ENCODE assay signal across 10 mouse cellular contexts in genomic region chr13:99606606-99606990, GRCm38 (mm10).
DNase-seq lines count a peak whose midpoint lies in the region; ATAC-seq and TF ChIP-seq lines count a peak whose summit lies in the region.
"Had no signal": no experiment of that assay in that cellular context is flagged by ENCODE, and none has a peak within 500 bp of the region (broad histone marks: within the 10 kb centered on the region; RNA-seq: fewer than 3 reads in every experiment).

No protein-coding gene starts in this region.

- H3K4me2 ChIP-seq in kidney, postnatal 0 days (ENCODE audit: low read length), result no peak overlapping the region
- no peak overlapping the region for H3K4me2 ChIP-seq in kidney, embryonic 14.5 days (replicated peaks; ENCODE audit: low read depth, low read length)
- no peak overlapping the region for H3K4me2 ChIP-seq in lung, postnatal 0 days (replicated peaks; ENCODE audit: low read depth, low read length)

- H3K27ac ChIP-seq in kidney, postnatal 0 days, result no peak overlapping the region
- no peak overlapping the region for H3K27ac ChIP-seq in kidney, embryonic 14.5 days (ENCODE audit: low read depth, low read length)
- no peak overlapping the region for H3K27ac ChIP-seq in lung, postnatal 0 days (ENCODE audit: low read length)

- H3K9me3 ChIP-seq in kidney, postnatal 0 days (replicated peaks; ENCODE audit: low read length), result no peaks in the 10 kb centered on the region
- H3K9me3 ChIP-seq in kidney, embryonic 14.5 days (ENCODE audit: control insufficient read depth, low read length), result peaks cover 5% of the 10 kb centered on the region; the same call in 1 of the 2 replicates
- H3K9me3 ChIP-seq in lung, postnatal 0 days (ENCODE audit: low read length), result no peaks in the 10 kb centered on the region; the same call in 1 of the 2 replicates

- POLR2A ChIA-PET in Patski (lab: Charles Lee), result no interaction called here

- peak; percentile 43; the same call in 1 of the 2 replicates for TF ChIP-seq CTCF in kidney, postnatal 0 days (IDR thresholded peaks at IDR 0.05; ENCODE audit: low read depth)
- peak; percentile 25 for TF ChIP-seq CTCF in Patski (IDR thresholded peaks at IDR 0.05)
- peak; percentile 65 for TF ChIP-seq CTCF in lung, postnatal 0 days (IDR thresholded peaks at IDR 0.05)

- 74% methylated on average over 1 of the region's 1 CpGs for WGBS in kidney, postnatal 0 days
- WGBS in kidney, embryonic 14.5 days, result 52% methylated on average over 1 of the region's 1 CpGs
- 63% methylated on average over 1 of the region's 1 CpGs for WGBS in lung, postnatal 0 days

- DNase-seq in embryo, embryonic 10.5 days (ENCODE audit: low spot score), result peak; percentile 55
- DNase-seq in embryo, embryonic 11 days, result no peak
- DNase-seq in kidney, postnatal 0 days (ENCODE audit: low spot score), result no peak
- DNase-seq in Patski (ENCODE audit: low read depth, low spot score), result no peak
- DNase-seq in lung, postnatal 0 days (ENCODE audit: low spot score), result no peak
- DNase-seq in frontal cortex, postnatal 25 days (ENCODE audit: low spot score in 2 of 2), result no peak
- DNase-seq: right cerebral cortex, postnatal 14 days had no signal

- CTCF ChIA-PET in Patski (lab: Charles Lee), result interaction anchor here (0.9 kb wide), 1 partner anchor 13 kb away, joined by 3 read pairs; no protein-coding TSS in a partner anchor

- no peaks in the 10 kb centered on the region for H3K27me3 ChIP-seq in kidney, postnatal 0 days (ENCODE audit: insufficient read depth, low read length)
- H3K27me3 ChIP-seq in kidney, embryonic 14.5 days (ENCODE audit: control insufficient read depth, insufficient read depth, low read length), result no peaks in the 10 kb centered on the region
- H3K27me3 ChIP-seq in Patski, result no peaks in the 10 kb centered on the region
- H3K27me3 ChIP-seq in lung, postnatal 0 days (replicated peaks; ENCODE audit: insufficient read depth, low read length), result no peaks in the 10 kb centered on the region

- no peaks in the 10 kb centered on the region for H3K4me1 ChIP-seq in kidney, postnatal 0 days (replicated peaks; ENCODE audit: insufficient read depth, low read length)
- H3K4me1 ChIP-seq in kidney, embryonic 14.5 days (ENCODE audit: control insufficient read depth, insufficient read depth, low read length), result no peaks in the 10 kb centered on the region
- no peaks in the 10 kb centered on the region for H3K4me1 ChIP-seq in lung, postnatal 0 days (ENCODE audit: insufficient read depth, low read depth, low read length)

- H3K36me3 ChIP-seq in kidney, postnatal 0 days (ENCODE audit: insufficient read depth, low read length), result no peaks in the 10 kb centered on the region
- no peaks in the 10 kb centered on the region for H3K36me3 ChIP-seq in kidney, embryonic 14.5 days (ENCODE audit: control insufficient read depth, insufficient read depth, low read length)
- H3K36me3 ChIP-seq in lung, postnatal 0 days (ENCODE audit: insufficient read depth, low read length), result no peaks in the 10 kb centered on the region

- no peak overlapping the region for H3K4me3 ChIP-seq in kidney, postnatal 0 days (replicated peaks; ENCODE audit: low read depth, low read length)
- no peak overlapping the region for H3K4me3 ChIP-seq in kidney, embryonic 14.5 days (ENCODE audit: low read length)
- no peak overlapping the region for H3K4me3 ChIP-seq in lung, postnatal 0 days (ENCODE audit: low read depth, low read length)
- H3K4me3 ChIP-seq: erythroblast, embryonic 14.5 days had no signal

- in situ Hi-C loops in Patski (cut with MboI; ENCODE audit: low pct_unique_long_range_greater_than_20kb), result no loop called here

- H3K9ac ChIP-seq in kidney, postnatal 0 days (ENCODE audit: low read depth, low read length), result no peak overlapping the region
- H3K9ac ChIP-seq in kidney, embryonic 14.5 days (ENCODE audit: low read depth, low read length), result no peak overlapping the region
- no peak overlapping the region for H3K9ac ChIP-seq in lung, postnatal 0 days (replicated peaks; ENCODE audit: low read depth)

- no peak for ATAC-seq in kidney, postnatal 0 days (replicated peaks; ENCODE audit: low FRiP score, low read depth)
- ATAC-seq in kidney, embryonic 14.5 days (ENCODE audit: low FRiP score, low TSS enrichment), result no peak
- ATAC-seq in Patski, result no peak
- ATAC-seq in lung, postnatal 0 days, result no peak
- no peak for ATAC-seq in CD4-positive, CD25-positive, alpha-beta regulatory T cell, adult 4 months

- TF ChIP-seq EP300 in lung, postnatal 0 days (IDR thresholded peaks at IDR 0.05), result no peak
